9 mouse cellular contexts compared by ENCODE assay signal in genomic region chr11:96301837-96302236, GRCm38 (mm10). TPM values are rescaled to one million over a fixed set of nuclear protein-coding genes. Genes with fewer than 3 reads are reported as not detected.
DNase-seq lines count a peak whose midpoint lies in the region; ATAC-seq and TF ChIP-seq lines count a peak whose summit lies in the region.
"Had no signal": no experiment of that assay in that cellular context is flagged by ENCODE, and none has a peak within 500 bp of the region (broad histone marks: within the 10 kb centered on the region; RNA-seq: fewer than 3 reads in every experiment).

No protein-coding gene starts in this region.

- H3K36me3 ChIP-seq in hindbrain, embryonic 15.5 days: no peaks in the 10 kb centered on the region
- H3K36me3 ChIP-seq in neural tube, embryonic 14.5 days (ENCODE audit: control insufficient read depth, insufficient read depth, low read length): peaks cover 39% of the 10 kb centered on the region
- no peaks in the 10 kb centered on the region for H3K36me3 ChIP-seq in forebrain, postnatal 0 days (ENCODE audit: insufficient read depth)
- H3K36me3 ChIP-seq: forebrain, embryonic 10.5 days had no signal

- peak overlapping the region; percentile 47 for H3K4me3 ChIP-seq in hindbrain, embryonic 15.5 days
- peak overlapping the region; percentile 95 for H3K4me3 ChIP-seq in neural tube, embryonic 14.5 days (ENCODE audit: low read depth, low read length)
- H3K4me3 ChIP-seq in forebrain, postnatal 0 days (ENCODE audit: low read depth, low read length): no peak overlapping the region
- H3K4me3 ChIP-seq: forebrain, embryonic 10.5 days had no signal

- H3K9ac ChIP-seq in hindbrain, embryonic 15.5 days: peak overlapping the region; percentile 18; the same call in 1 of the 2 replicates
- peak overlapping the region; percentile 100 for H3K9ac ChIP-seq in neural tube, embryonic 14.5 days (replicated peaks; ENCODE audit: low read depth, low read length)
- no peak overlapping the region for H3K9ac ChIP-seq in forebrain, postnatal 0 days

- 4% methylated on average over 15 of the region's 15 CpGs for WGBS in hindbrain, embryonic 15.5 days
- WGBS in neural tube, embryonic 14.5 days: 3% methylated on average over 15 of the region's 15 CpGs
- WGBS in forebrain, postnatal 0 days: 2% methylated on average over 15 of the region's 15 CpGs

- peak overlapping the region; percentile 96 for H3K27ac ChIP-seq in hindbrain, embryonic 15.5 days (replicated peaks)
- H3K27ac ChIP-seq in neural tube, embryonic 14.5 days (ENCODE audit: low read depth, low read length): peak overlapping the region; percentile 100
- H3K27ac ChIP-seq in forebrain, postnatal 0 days (ENCODE audit: low read depth, low read length): no peak overlapping the region
- H3K27ac ChIP-seq: forebrain, embryonic 10.5 days had no signal

- no peaks in the 10 kb centered on the region for H3K9me3 ChIP-seq in hindbrain, embryonic 15.5 days
- no peaks in the 10 kb centered on the region for H3K9me3 ChIP-seq in neural tube, embryonic 14.5 days (ENCODE audit: control insufficient read depth, low read length)
- no peaks in the 10 kb centered on the region for H3K9me3 ChIP-seq in forebrain, postnatal 0 days (ENCODE audit: low read length)
- H3K9me3 ChIP-seq: forebrain, embryonic 10.5 days had no signal

- TF ChIP-seq CTCF in forebrain, postnatal 0 days (IDR thresholded peaks at IDR 0.05; ENCODE audit: low read depth): no peak

- peaks cover 62% of the 10 kb centered on the region for H3K27me3 ChIP-seq in hindbrain, embryonic 15.5 days
- no peaks in the 10 kb centered on the region for H3K27me3 ChIP-seq in neural tube, embryonic 14.5 days (ENCODE audit: control insufficient read depth, insufficient read depth, low read length)
- peaks cover 100% of the 10 kb centered on the region for H3K27me3 ChIP-seq in forebrain, postnatal 0 days (ENCODE audit: insufficient read depth, low read length)

- DNase-seq in ovary, postnatal 36 days (ENCODE audit: low spot score): peak; percentile 62
- no peak for DNase-seq in ovary, postnatal 14 days (ENCODE audit: low spot score)
- DNase-seq in kidney, postnatal 36 days: peak; percentile 88 to 91
- no peak for DNase-seq in forebrain, postnatal 0 days
- no peak for DNase-seq in gastrocnemius, postnatal 25 days

- H3K4me1 ChIP-seq in hindbrain, embryonic 15.5 days (replicated peaks): 0 out of 2 replicates have a peak, but pooled peaks cover 2% of the 10 kb centered on the region
- H3K4me1 ChIP-seq in neural tube, embryonic 14.5 days (ENCODE audit: control insufficient read depth, insufficient read depth, low read length): peaks cover 53% of the 10 kb centered on the region
- no peaks in the 10 kb centered on the region for H3K4me1 ChIP-seq in forebrain, postnatal 0 days (ENCODE audit: insufficient read depth)

- ATAC-seq in hindbrain, embryonic 15.5 days (ENCODE audit: low FRiP score, low read depth): 0 out of 2 replicates have a peak, but pooled peaks have one; percentile 17
- no peak for ATAC-seq in neural tube, embryonic 14.5 days (ENCODE audit: low read depth)
- ATAC-seq in forebrain, postnatal 0 days: no peak
- ATAC-seq in frontal cortex, adult (ENCODE audit: low TSS enrichment): no peak

- peak overlapping the region; percentile 59 for H3K4me2 ChIP-seq in hindbrain, embryonic 15.5 days
- peak overlapping the region; percentile 100 for H3K4me2 ChIP-seq in neural tube, embryonic 14.5 days (ENCODE audit: low read depth, low read length)
- no peak overlapping the region for H3K4me2 ChIP-seq in forebrain, postnatal 0 days (ENCODE audit: low read depth)

RNA-seq across cellular contexts. Expression of gene Hoxb5, which starts 1.3 kb away (rescaled TPM):
- 115 and 140 TPM in 2 replicates for polyA plus RNA-seq in hindbrain, embryonic 15.5 days (2015; fragmentation: Nextera tagmentation; extraction: Ambion mirVana)
- 49.1 and 52.4 TPM in 2 replicates for polyA plus RNA-seq in neural tube, embryonic 14.5 days (2014; fragmentation: Nextera tagmentation; extraction: Ambion mirVana)
- not detected in 2 replicates for total RNA-seq in forebrain, postnatal 0 days (2014; rRNA removed)
- polyA plus RNA-seq in forebrain, postnatal 0 days (2015; fragmentation: Nextera tagmentation; extraction: Ambion mirVana): not detected in 2 replicates
- total RNA-seq in gastrocnemius, postnatal 25 days (2021): under 1 TPM; 0.38 to 0.64 TPM
- polyA plus RNA-seq: forebrain, embryonic 10.5 days had no signal

RNA-seq across cellular contexts. Expression of gene Hoxb6, which starts 9.6 kb away (rescaled TPM):
- polyA plus RNA-seq in hindbrain, embryonic 15.5 days (2015; fragmentation: Nextera tagmentation; extraction: Ambion mirVana): 52.1 and 66.7 TPM in 2 replicates
- 138 and 141 TPM in 2 replicates for polyA plus RNA-seq in neural tube, embryonic 14.5 days (2014; fragmentation: Nextera tagmentation; extraction: Ambion mirVana)
- total RNA-seq in forebrain, postnatal 0 days (2014; rRNA removed): not detected in 2 replicates
- not detected in 2 replicates for polyA plus RNA-seq in forebrain, postnatal 0 days (2015; fragmentation: Nextera tagmentation; extraction: Ambion mirVana)
- under 1 TPM; 0.31 to 0.62 TPM for total RNA-seq in gastrocnemius, postnatal 25 days (2021)
- polyA plus RNA-seq: forebrain, embryonic 10.5 days had no signal

RNA-seq across cellular contexts. Expression of gene Hoxb7, which starts 15.4 kb away (rescaled TPM):
- 26.5 and 33.6 TPM in 2 replicates for polyA plus RNA-seq in hindbrain, embryonic 15.5 days (2015; fragmentation: Nextera tagmentation; extraction: Ambion mirVana)
- polyA plus RNA-seq in neural tube, embryonic 14.5 days (2014; fragmentation: Nextera tagmentation; extraction: Ambion mirVana): 120 and 133 TPM in 2 replicates
- not detected in 2 replicates for total RNA-seq in forebrain, postnatal 0 days (2014; rRNA removed)
- not detected in 2 replicates for polyA plus RNA-seq in forebrain, postnatal 0 days (2015; fragmentation: Nextera tagmentation; extraction: Ambion mirVana)
- total RNA-seq in gastrocnemius, postnatal 25 days (2021): 1 to 10 TPM in 1 of 2 experiments, under 1 TPM in 1; 0.28 to 1.1 TPM
- polyA plus RNA-seq: forebrain, embryonic 10.5 days had no signal

RNA-seq across cellular contexts. Expression of gene Hoxb4, which starts 16.2 kb away (rescaled TPM):
- polyA plus RNA-seq in hindbrain, embryonic 15.5 days (2015; fragmentation: Nextera tagmentation; extraction: Ambion mirVana): 3.5 and 3.8 TPM in 2 replicates
- polyA plus RNA-seq in neural tube, embryonic 14.5 days (2014; fragmentation: Nextera tagmentation; extraction: Ambion mirVana): 3.4 and 4.1 TPM in 2 replicates
- total RNA-seq in forebrain, postnatal 0 days (2014; rRNA removed): not detected in 2 replicates
- polyA plus RNA-seq in forebrain, postnatal 0 days (2015; fragmentation: Nextera tagmentation; extraction: Ambion mirVana): not detected in 2 replicates
- under 1 TPM; 0.24 to 0.38 TPM for total RNA-seq in gastrocnemius, postnatal 25 days (2021)
- polyA plus RNA-seq: forebrain, embryonic 10.5 days had no signal

RNA-seq across cellular contexts. Expression of gene Hoxb8, which starts 20.1 kb away (rescaled TPM):
- polyA plus RNA-seq in hindbrain, embryonic 15.5 days (2015; fragmentation: Nextera tagmentation; extraction: Ambion mirVana): 18.2 and 26.1 TPM in 2 replicates
- polyA plus RNA-seq in neural tube, embryonic 14.5 days (2014; fragmentation: Nextera tagmentation; extraction: Ambion mirVana): 78.6 and 120 TPM in 2 replicates
- not detected in 2 replicates for total RNA-seq in forebrain, postnatal 0 days (2014; rRNA removed)
- not detected in 2 replicates for polyA plus RNA-seq in forebrain, postnatal 0 days (2015; fragmentation: Nextera tagmentation; extraction: Ambion mirVana)
- total RNA-seq in gastrocnemius, postnatal 25 days (2021): under 1 TPM; 0.28 to 0.46 TPM
- polyA plus RNA-seq: forebrain, embryonic 10.5 days had no signal

Comparison
In these comparisons a context has a peak if more than half of its experiments do, and no peak if none do; other contexts are left out.
1. DNase-seq: peak in ovary, postnatal 36 days (single experiment) and kidney, postnatal 36 days (2 of 2); none in ovary, postnatal 14 days (single experiment), forebrain, postnatal 0 days (single experiment) and gastrocnemius, postnatal 25 days (single experiment).
2. RNA of gene Hoxb5, which starts 1.3 kb away (polyA plus RNA-seq): 115 to 140 TPM in hindbrain, embryonic 15.5 days and 49.1 to 52.4 TPM in neural tube, embryonic 14.5 days; not detected in forebrain, postnatal 0 days; every median in the first group is over 10 times any median in the second.
3. RNA of gene Hoxb6, which starts 9.6 kb away (polyA plus RNA-seq): 138 to 141 TPM in neural tube, embryonic 14.5 days and 52.1 to 66.7 TPM in hindbrain, embryonic 15.5 days; not detected in forebrain, postnatal 0 days; every median in the first group is over 10 times any median in the second.
4. RNA of gene Hoxb7, which starts 15.4 kb away (polyA plus RNA-seq): 120 to 133 TPM in neural tube, embryonic 14.5 days and 26.5 to 33.6 TPM in hindbrain, embryonic 15.5 days; not detected in forebrain, postnatal 0 days; every median in the first group is over 10 times any median in the second.